Mouse (Mus musculus) thymus, postnatal 14 days (tissue): ENCODE measurements around the gene 9530068E07Rik.
"Not testable (repeated sequence)": the region's sequence is repeated elsewhere in the genome, so short reads cannot be mapped to it uniquely, and the experiment has no call there.

ENCODE experiments used
- DNase-seq: peaks from one replicate; pipeline ENCODE4 v3.0.0; 2021

9530068E07Rik gene

DNA sequence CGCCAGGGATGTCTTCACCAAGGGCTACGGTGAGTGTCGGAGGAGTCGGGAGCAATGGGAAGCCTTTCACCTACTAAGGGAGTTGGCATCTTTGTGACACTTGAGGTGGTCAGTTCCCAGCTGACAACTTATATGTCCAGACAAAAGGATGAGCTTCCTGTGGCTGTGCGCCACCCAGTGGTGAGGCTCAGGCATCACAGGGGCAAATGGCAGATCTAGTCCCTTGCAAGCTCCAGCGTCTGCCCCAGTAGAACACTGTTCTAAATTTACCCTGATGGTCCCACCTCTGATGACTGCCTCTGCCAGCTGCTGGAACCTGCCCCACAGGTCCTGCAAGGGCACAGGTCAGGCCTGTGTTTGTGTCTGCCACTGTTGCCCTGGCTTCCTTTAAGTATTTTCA is 21.9 kb upstream of the 9530068E07Rik start:
- DNase-seq, result peak; percentile 73

DNA sequence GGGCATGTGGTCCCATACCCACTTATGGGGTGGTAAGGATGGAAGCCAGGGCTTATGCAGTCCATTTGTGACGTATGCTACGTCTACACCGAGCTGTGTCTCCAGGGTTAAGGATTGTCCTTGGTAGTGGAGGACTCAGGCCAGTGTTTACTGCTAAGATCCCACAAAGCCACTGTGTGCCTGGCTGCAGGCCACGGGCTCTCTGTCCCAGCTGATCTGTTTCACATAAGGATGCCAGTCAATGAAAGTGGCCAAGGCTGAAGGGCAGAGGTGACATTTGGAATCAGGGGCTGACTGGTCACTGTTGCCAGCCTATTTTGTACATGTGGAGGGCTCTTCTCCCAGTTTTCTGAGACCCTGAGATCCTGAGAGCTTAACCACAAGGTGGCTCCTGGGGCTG is 18.6 kb upstream of the 9530068E07Rik start:
- DNase-seq, result no peak

DNA sequence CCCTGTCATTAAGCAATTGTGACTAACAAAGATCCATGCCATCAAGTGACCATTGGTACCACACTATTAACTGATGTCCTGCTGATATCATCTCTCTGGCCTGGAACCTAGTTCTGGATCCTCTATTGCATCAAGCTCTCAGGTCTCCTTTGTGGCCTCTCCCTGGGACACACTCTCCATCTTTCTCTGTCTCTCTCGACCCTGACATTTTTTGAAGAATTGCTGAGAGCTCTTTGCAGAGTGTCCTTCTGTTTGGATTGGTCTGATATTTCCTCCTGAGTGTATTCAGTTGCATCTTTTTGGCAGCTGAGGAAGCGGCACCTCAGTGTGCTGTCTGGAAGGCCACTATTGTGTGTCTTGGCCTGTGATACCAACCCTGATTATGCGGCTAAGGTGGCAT is 17.0 kb upstream of the 9530068E07Rik start:
- no peak for DNase-seq

DNA sequence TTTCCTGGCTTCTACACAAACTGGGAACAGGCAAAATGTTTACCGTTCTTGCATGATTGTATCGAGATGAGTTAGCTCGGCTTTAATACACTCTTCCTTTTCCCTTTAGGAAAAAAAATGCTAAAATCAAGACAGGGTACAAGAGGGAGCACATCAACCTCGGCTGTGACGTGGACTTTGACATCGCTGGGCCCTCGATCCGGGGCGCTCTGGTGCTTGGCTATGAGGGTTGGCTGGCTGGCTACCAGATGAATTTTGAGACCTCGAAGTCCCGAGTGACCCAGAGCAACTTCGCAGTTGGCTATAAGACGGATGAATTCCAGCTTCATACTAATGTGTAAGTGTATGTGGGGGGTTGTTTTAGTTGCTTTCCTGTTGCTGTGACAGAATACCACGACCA is 12.5 kb upstream of the 9530068E07Rik start:
- DNase-seq, result no peak

DNA sequence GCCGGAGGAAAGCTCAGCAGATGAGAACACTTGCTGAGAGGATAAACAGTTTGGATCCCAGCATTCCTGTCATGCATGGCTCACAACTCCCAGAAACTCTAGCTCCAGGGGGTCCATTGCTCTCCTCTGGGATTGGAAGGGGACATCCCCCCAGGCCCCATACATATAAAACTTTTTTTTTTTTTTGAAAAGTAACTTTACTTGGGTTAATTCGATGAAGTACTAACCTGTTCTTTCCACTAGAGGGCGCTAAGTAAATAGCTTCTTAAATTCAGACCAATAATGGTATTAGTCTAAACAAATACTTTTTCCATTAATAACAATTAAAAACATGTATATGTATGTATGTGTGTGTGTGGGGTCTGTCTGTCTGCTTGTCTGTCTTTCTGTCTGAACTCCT is 11.6 kb upstream of the 9530068E07Rik start:
- DNase-seq, result no peak

DNA sequence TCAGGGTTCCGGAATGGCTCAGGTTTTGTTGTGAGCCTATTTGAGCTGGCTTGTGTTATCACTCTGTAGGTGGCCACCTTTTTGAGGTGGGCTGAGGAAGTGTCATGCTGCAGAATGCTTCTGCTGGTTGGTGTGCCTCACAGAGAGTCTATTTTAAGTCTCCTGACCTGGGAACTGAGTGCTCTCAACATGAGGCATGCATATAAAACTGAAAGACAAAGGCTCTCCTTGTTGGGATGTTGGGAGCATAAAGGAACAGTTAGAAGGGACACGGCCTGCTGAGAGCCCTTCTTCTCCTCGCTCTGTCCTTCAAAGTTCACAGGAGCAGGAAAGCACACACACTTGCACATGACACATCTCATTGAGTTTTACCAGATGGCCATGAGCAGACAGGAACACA is 9.3 kb upstream of the 9530068E07Rik start:
- DNase-seq, result no peak

DNA sequence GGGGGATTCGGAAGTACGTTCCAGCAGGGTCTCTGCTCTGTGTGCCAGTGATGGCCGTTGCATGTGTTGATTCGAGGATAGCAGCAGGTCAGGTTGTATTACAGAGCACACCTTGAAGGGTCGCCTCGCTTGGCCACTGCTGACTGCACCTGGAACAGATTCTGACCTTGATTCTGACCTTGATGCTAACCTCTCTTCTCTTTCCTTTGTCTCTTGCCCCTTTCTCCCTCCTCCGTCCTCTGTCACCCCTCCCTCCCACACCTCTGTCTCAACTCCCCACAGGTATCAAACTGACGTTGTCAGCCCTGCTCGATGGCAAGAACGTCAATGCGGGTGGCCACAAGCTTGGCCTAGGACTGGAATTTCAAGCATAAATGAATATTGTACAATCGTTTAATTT is 8.1 kb upstream of the 9530068E07Rik start:
- no peak for DNase-seq

DNA sequence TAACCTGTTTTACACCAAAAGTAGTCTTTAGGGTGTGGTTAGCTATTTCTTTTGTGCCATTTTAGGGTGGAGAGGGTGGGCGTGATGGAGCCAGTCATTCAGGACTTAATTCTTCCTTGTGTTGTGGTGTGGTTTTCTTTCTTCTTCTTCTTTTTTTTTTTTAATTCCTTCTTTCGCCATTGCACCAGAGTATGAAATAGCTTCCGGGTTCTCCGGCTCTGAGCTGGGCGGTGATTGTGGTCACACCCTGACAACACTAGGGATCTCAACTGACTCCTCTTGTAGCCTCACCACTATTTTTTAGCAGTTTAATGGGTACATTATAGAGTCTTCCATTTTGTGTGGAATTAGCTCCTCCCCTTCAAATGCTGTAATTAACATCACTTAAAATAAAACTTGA is 7.2 kb upstream of the 9530068E07Rik start:
- not testable (repeated sequence) for DNase-seq

DNA sequence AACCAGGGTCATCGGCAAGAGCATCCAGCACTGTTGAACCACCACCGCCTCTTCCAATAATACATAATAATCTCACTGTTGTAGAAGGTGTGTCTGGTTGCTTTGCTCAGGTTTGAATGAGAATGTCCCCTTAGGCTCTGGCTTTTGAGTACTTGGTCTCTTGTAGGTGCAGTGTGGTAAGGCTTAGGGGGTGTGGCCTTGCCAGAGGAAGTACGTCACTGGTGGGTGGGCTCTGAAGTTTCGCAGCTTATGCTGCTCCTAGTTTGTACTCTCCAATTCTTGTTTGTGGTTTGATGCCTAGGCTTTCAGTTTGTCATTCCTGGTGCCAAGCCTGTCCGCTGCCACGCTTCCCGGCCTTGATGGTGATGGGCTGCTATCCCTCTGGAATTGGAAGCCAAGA is 6.3 kb upstream of the 9530068E07Rik start:
- DNase-seq, result no peak

DNA sequence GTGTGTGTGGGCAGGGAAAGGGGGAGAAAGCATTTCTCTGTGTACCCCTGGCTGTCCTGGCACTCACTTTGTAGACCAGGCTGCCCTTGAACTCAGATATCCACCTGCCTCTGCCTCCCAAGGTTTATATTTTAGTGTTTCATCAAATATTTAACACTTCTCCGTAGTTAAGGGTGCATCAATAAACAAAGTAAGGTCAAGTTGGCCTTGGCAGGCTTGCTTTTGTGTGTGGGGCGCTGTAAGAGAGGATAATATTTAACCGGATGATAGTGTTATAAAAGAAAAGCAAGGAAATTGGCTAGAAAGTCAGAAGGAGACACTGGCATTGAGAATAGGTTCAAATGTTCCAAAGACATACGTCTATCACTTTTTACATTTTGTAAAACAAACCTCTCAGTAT is 1.7 kb upstream of the 9530068E07Rik start:
- no peak for DNase-seq

DNA sequence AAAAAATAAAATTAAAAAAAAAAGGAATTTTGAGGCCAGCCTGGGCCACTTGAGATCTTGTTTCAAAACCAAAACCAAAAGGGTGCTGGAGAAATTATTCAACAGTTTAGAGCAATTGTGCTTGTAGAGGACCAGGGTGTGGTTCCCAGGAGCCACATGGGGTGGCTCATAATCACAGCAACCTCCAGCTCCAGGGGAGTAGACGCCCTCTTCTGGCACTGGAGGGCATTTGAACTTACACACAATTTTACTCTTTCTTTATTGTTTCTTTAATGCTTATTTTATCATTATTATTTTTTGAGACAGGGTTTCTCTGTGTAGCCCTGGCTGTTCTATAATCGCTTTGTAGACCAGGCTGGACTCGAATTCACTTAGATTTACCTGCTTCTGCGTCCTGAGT is 885 bp upstream of the 9530068E07Rik start:
- no peak for DNase-seq

DNA sequence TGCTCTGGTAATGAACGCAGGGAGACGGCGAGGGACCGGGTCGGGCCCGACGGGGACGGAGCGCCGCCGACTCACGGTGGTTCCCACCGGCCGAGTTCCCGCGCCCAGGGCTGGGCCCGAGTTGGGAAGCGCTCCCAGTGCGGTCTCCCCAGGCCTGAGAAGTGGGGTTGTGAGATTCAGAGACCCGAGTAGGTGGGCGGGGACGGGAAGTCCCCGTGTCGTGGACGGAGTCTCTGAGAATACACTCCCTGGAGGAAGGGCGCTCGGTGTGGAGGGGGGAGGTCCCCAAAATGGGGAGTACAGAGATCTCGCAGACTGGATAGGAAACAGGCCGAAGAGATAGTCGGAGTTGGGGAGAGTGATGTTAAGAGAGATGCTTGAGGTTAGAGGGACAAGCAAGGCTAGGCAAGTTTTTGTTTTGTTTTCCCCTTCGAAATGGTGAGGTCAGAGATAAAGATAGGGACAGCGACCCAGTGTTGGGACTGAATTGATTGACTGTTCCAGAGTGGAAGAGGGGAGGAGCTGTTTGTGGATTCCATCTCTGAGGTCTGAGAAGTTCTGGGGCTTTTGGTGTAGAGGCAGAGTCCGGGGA is 465 bp downstream of the 9530068E07Rik start:
- peak; percentile 67 for DNase-seq

DNA sequence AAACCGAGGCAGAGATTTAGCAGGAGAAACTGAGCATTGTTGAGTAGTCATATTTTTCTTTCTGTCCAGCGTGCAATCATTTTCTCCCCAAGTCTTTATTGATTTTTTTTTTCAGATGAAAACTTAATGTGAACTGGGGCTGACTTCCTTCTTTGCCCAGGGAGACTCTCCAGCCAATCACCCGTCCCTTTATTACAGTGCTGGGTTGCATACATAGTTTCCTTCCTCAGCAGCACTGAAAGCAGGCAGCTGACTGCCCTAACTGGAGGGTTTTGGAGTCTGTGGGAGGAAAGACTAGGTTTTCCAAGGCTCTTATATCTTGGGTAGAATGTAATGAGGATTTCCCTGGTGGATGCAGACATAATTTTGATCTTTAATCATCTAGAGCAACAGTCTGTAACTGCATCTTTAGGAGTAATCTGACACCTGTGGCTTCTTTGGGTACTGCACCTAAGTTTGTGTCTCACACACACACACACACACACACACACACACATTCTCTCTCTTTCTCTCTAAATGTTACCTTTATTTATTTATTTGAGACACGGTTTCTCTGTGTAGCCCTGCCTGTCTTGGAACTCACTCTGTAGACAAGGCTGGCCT is 1.3 kb downstream of the 9530068E07Rik start:
- no peak for DNase-seq

DNA sequence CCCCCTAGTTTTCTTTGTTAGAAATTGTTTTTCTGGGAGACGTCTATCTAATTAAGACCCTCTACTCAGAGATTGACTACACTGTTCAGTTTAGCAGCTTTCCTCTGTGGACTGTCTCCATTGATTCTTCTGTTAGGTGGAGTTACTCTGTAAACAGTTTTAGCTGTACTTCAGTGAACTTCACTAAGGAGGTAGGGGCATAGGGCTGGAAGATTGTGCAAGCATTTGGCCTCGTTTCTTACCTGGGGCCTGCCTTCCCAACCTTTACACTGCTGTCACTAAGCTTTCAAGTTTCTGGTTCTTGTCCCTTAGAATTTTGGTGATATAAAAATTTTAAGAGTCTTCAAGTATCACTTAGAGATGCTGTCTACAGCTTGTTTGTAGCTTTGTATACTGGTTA is 5.2 kb downstream of the 9530068E07Rik start:
- DNase-seq, result no peak

DNA sequence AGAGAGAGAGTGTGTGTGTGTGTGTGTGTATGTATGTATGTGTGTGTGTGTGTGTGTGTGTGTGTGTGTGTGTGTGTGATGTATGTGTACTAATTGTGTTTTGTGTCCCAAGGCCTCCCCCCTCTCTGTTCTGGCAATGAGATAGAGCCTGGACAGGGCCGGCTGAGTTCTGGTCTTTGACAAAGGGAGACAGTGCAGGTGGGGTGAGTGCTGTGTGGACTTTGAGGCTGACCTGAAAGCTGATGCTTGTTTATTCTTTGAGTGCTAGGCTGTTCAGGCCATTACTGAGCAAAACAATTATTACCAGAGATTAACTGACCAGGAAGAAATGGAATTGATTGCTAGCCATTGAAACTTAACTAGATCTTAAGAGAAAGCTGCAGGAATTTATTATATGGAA is 6.3 kb downstream of the 9530068E07Rik start:
- no peak for DNase-seq

DNA sequence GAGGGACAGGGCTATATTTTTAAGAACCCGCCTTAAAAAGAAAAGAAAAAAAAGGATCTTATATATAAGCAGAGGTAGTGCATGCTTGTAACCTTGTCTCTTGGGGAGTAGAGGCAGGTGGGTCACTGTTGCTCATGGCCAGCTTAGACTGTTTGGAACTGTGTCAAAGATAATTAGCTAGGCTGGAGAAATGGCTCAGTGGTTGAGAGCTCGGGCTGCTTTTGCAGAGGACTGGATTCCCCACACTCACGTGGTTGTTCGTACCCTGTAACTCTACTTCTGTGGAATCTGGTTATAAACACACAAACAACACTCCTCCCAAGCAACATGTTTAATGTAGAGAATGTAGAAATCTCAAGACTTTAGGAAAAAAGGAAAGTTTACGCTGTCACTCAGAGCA is 8.0 kb downstream of the 9530068E07Rik start:
- DNase-seq, result no peak

DNA sequence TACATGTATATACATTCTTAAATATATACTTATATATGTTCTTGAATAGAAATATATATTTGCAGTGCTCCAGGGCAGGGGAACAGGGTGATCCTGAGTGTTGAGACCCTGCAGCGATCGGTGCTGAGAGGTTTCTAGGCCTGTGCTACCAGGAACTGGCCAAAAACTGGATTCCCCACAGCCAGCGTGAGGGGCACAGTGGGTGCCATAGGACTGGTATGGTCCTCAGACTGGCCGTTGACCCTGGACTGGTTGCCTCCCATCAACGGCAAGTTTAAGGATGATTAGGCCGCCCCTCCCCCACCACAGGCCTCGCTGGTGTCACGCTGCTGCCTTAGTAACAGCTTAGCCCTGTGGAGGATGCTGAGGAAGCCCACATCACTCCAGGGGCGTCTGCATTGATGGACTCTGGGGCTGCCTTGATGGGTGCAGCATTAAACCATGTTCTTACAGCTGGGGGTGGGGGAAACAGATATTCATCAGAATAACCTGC is 9.0 kb downstream of the 9530068E07Rik start:
- no peak for DNase-seq

DNA sequence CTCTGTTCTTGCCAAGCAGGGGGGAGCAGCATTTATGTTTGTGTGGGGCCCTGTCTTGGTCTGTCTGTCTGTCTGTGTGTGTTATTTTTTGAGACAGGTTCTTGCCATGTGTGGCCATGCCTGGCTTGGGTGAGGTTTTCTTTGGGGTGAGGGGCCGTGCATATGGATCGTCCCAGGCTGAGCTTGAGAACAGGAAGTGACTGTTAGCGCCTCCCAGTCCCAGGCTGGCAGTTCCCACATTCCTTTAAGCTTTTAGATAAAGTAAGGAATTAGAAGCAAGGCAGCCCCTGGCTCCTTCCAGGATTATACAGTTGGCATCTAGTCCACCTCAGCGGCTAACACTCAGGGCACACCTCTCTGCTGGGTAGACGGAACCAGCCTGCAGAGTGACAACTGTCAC is 13.1 kb downstream of the 9530068E07Rik start:
- DNase-seq, result no peak

DNA sequence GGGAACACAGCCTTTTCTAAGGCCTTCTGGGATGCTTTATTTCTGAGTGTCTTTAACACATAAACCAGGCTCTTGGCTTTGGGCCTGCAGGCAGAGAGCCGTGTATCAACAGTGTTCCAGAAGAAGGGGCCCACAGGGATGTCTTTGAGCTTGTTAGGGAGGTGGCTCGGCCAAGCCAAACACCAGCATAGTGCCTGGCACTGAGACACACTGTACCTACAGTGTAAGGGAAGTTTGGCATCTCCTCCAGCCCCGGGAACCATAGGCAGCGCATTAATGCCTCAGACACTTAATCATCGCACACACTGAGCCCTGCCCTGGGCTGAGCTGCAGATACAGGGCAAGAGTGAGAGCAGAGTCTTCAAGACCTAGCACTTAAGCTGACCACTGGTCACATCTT is 22.1 kb downstream of the 9530068E07Rik start:
- no peak for DNase-seq

DNA sequence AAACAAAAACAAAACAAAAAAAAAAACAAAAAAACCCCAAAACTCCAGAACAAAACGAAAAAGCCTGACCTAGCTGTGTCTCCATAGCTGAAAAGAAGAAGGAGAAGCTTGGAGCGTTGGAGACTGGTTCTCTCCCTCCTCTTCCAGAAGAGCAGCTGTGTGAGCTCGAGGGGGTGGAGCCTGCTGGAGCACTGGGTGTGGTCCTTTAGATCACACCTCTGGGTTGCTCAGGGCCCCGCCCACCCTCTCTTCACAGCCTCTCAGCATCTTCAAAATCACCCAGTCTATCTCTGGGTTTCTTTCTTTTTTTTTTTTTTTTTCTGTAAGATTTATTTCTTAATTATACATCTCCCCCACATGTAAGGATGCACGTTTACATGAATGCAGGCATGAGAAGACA is 23.0 kb downstream of the 9530068E07Rik start:
- DNase-seq, result peak; percentile 77

DNA sequence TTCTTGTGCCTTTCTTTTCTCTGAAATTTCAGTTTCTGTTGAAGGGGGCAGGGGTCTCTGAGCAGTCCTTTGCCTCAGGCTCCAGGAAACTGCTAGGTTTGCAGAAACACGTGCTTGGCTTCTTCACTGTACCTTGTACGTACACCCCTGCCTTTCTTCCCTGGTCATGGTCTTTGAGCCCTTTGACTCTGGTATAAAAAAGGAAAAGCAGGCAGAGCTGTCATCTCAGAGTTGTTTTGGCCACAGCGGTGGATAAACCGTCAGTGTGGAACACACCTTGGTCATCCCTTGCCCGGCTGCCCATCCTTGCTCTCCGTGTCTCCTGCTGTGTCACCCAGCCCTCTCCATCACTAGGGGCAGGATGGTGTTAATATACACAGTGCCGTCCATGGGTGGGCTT is 23.6 kb downstream of the 9530068E07Rik start:
- DNase-seq, result no peak

DNA sequence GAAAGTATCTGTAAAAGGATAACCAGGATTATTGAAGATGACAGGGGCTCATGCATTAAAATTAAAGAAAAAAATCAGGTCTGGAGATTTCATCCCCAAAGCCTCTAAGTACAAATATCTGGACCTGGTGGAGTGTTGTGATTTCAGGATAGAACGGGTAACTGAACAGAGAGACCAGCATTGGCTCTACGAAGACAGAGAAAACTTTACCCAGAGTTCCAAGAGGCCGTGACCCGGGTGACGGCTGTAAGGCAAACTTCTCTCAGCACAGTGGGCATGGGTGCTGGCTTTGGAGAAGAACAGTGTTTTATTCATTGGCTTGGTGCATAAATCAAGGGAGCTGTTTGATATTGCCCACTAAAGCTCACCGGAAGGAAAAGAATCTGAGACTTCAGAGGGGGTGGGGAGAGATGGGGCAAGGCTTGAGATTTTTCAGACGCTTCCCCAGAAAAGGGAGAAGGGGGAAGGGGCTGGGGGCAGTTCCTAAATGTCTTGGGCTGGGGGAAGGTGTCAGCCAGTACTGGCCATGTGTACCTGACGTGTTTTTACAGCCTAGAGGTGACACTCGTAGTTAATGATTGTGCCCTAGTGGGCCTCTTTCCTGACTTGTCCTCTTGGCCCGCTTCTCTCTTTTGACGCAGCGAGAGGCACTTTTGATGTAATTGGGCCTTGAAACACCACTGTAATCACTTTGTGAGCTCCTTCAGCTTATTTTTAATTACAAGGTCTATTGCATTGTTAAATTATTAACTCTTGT is 24.2 kb downstream of the 9530068E07Rik start:
- no peak for DNase-seq

DNA sequence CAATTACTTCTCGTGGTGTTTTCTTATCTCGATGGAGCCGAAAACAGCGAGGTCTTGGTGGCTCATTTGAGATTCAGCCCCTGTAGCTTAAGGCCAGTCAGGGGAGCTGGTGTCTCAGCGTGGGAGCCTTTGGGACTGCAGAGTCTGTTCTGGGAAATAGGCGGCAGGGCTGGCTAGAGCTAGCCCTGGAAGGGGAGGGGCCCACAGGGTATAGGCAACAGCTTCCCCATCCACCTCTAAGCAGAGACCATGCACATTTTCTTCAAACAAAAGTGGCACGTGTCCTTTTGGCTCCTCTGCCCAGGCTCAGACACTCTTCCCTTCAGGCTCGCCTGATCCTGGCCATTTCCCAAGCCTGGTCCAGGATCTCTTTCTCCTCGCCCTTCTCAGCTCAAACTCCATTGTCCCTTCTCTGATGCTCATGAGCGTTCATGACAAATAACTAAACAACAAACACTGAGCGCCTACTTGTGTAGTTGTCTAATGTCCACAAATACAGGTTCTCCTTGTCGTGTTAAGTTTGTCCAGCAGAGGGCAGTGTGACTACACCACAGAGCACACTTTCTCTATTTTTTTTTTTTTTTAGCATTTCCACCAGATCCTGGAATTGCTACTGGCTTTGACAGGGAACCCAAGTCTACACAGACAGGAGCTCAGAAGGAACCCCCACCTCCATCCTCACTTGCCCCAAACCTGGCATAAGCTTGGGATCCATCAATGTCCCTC is 25.0 kb downstream of the 9530068E07Rik start:
- peak; percentile 66 for DNase-seq

DNA sequence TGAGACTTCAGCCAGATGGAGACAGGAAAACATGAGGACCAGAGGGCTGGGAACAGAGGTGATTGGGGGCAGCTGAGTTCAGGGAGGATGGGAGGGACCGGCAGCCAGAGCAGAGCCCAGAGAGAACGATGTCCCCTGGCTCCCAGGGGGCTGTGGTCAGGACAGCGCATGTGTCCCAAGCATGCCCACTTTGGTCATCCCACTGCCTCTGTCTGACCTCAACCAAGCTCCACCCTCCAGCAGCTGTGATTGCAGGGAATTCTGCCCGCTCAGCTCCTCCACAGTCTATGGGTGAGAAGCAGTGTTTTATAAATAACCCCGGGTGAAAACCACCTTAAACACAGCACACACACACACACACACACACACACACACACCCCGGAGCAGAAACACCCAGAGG is 33.2 kb downstream of the 9530068E07Rik start:
- DNase-seq, result no peak
